Mouse (Mus musculus): ENCODE results near the gene Greb1. TPM values are rescaled to one million over a fixed set of nuclear protein-coding genes. Genes with fewer than 3 reads are reported as not detected.

The Greb1 gene
- polyA plus RNA-seq, 2 experiments = 0.41 to 1.1 TPM

DNA sequence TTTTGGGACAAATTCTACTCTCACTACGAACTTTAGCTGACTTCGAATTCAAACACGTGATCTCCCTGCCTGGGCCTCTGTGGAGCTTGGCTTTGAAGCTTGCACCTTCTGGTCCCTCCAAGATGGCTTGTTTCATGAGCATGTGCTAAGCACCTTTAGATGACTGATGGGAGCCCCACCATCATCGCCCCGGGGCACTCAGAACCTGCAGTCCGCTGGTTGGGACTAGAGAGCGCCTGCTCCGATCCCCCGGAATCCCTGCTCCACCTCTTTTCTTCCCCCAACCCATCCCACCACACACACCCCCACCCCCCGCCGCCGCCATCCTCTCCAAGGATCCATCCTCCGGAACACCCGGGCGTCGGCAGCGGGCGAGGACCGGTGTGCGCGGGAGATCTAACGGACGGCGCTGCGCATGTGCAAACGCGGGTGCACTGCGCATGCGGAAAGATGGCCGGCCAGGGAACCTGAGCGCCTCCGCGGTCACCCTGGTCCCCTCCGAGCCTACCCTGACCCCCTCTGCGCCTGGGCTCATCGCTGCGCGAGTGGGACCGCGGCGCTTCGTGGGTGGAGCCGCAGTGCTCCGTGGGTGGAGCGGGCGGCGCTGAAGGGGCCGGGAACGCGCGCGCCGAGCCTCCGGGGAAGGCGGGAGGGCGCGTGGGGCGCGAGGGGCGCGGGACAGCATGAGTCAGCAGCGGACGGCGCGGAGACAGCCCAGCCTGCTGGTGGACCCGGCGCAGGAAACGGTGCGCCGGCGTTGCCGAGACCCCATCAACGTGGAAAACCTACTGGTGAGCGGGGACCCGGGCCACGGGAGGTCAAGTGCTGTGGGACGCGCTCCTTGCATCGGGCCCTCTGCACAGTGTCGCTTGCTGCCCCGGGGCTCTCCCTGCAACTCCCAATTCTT is 10.1 kb upstream of the Greb1 start, which contains the start of gene E2f6:
TSS of gene E2f6 (plus strand) at position 439 of the 907 bp plus-strand sequence.
- H3K27ac ChIP-seq = no peak within 1 kb of the TSS
- H3K36me3 ChIP-seq (replicated peaks; ENCODE audit: control insufficient read depth, insufficient read depth, low read depth) = no peaks in the 10 kb centered on the region; the same call in 1 of the 2 replicates
- peak within 1 kb of the TSS; percentile 79 for H3K4me2 ChIP-seq (ENCODE audit: low read depth)
- H3K9me3 ChIP-seq (ENCODE audit: control insufficient read depth, low read length) = no peaks in the 10 kb centered on the region
- peak within 1 kb of the TSS; percentile 37 for H3K9ac ChIP-seq (replicated peaks)
- H3K4me1 ChIP-seq (replicated peaks; ENCODE audit: control insufficient read depth in 2 of 2, insufficient read depth in 2 of 2, low read length in 1 of 2) = peaks cover 3 to 10% of the 10 kb centered on the region in 2 experiments
- peak; percentile 83 for ATAC-seq (ENCODE audit: insufficient read depth)
- TF ChIP-seq CTCF (IDR thresholded peaks at IDR 0.05; ENCODE audit: low read depth) = no peak
- no peak for TF ChIP-seq EP300 (IDR thresholded peaks at IDR 0.05; ENCODE audit: low read depth)
- H3K4me3 ChIP-seq (ENCODE audit: insufficient read depth in 1 of 2, low read depth in 2 of 2, low read length in 2 of 2) = peak within 1 kb of the TSS; percentile 57 to 62
- DNase-seq (ENCODE audit: low read depth in 3 of 3, low spot score in 3 of 3) = peak; percentile 30 to 49 (median 43)
- 6% methylated on average over 81 of the region's 81 CpGs for WGBS (ENCODE audit: insufficient replicate concordance)
- peaks cover 15% of the 10 kb centered on the region for H3K27me3 ChIP-seq (ENCODE audit: control insufficient read depth, insufficient read depth, low read length)

DNA sequence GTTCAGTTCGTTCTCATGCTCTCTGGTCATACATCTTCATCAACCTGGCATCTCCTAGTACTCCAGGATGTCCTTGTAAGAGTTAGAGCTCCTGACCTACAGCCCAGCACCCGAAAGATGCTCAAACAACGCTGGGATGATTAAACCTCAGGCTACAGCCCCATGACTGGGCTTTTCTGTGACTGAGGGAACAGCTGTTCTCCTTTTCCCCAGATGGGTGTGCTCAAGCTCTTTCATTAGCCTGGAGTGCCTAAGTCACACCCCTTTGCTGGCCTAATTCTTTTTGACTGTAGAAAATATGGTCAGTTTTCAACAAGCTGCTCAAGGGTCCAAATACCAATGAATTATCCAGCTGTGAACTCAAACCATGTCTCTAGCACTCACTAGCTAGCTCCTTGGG is 7.4 kb upstream of the Greb1 start:
- Histone ChIP-seq H3K36me3 (replicated peaks; ENCODE audit: control insufficient read depth, insufficient read depth, low read depth) (no peaks in the 10 kb centered on the region), H3K9me3 (ENCODE audit: control insufficient read depth, low read length) (no peaks in the 10 kb centered on the region), H3K4me2 (ENCODE audit: low read depth) (no peak overlapping the region), H3K9ac (replicated peaks) (no peak overlapping the region), H3K4me3 (ENCODE audit: insufficient read depth in 1 of 2, low read depth in 2 of 2, low read length in 2 of 2) (no peak overlapping the region), H3K4me1 (replicated peaks; ENCODE audit: control insufficient read depth in 2 of 2, insufficient read depth in 2 of 2, low read length in 1 of 2) (peaks cover 3 to 10% of the 10 kb centered on the region in 2 experiments), H3K27me3 (ENCODE audit: control insufficient read depth, insufficient read depth, low read length) (peaks cover 15% of the 10 kb centered on the region), H3K27ac (no peak overlapping the region)
- WGBS (ENCODE audit: insufficient replicate concordance) = 24% methylated on average over 3 of the region's 3 CpGs
- no peak for DNase-seq (ENCODE audit: low read depth in 3 of 3, low spot score in 3 of 3)
- ATAC-seq (ENCODE audit: insufficient read depth) = no peak
- no peak for TF ChIP-seq EP300 (IDR thresholded peaks at IDR 0.05; ENCODE audit: low read depth)
- TF ChIP-seq CTCF (IDR thresholded peaks at IDR 0.05; ENCODE audit: low read depth) = peak; percentile 47

DNA sequence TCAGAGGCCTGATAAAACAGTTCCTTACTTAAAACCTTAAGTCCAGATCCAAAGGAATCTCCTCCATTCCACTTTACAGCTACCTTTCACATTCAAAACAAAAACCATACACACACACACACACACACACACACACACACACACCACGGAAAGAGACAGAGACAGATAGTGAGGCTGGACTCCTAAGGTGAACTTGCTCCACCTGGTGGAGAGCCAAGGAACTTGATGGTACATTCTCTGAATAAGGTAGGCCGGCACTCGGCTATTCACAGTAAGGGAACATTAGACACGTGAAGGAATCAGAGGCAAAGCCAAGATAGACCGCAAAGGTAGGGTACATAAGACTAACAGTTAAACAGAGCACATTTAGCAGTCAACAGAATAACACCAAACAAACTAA is 4.8 kb upstream of the Greb1 start:
- Histone ChIP-seq H3K9ac (replicated peaks) (no peak overlapping the region), H3K27ac (no peak overlapping the region), H3K4me3 (ENCODE audit: insufficient read depth in 1 of 2, low read depth in 2 of 2, low read length in 2 of 2) (no peak overlapping the region), H3K36me3 (replicated peaks; ENCODE audit: control insufficient read depth, insufficient read depth, low read depth) (no peaks in the 10 kb centered on the region), H3K9me3 (ENCODE audit: control insufficient read depth, low read length) (no peaks in the 10 kb centered on the region), H3K4me2 (ENCODE audit: low read depth) (no peak overlapping the region), H3K4me1 (replicated peaks; ENCODE audit: control insufficient read depth in 2 of 2, insufficient read depth in 2 of 2, low read length in 1 of 2) (peaks cover 0 to 2% of the 10 kb centered on the region in 2 experiments; a peak in 1 of 4 replicates), H3K27me3 (ENCODE audit: control insufficient read depth, insufficient read depth, low read length) (peaks cover 26% of the 10 kb centered on the region)
- peak; percentile 31 to 48 (median 32) for DNase-seq (ENCODE audit: low read depth in 3 of 3, low spot score in 3 of 3)
- peak; percentile 88 for TF ChIP-seq CTCF (IDR thresholded peaks at IDR 0.05; ENCODE audit: low read depth)
- no peak for TF ChIP-seq EP300 (IDR thresholded peaks at IDR 0.05; ENCODE audit: low read depth)
- ATAC-seq (ENCODE audit: insufficient read depth) = no peak
- 5% methylated on average over 5 of the region's 5 CpGs for WGBS (ENCODE audit: insufficient replicate concordance)

DNA sequence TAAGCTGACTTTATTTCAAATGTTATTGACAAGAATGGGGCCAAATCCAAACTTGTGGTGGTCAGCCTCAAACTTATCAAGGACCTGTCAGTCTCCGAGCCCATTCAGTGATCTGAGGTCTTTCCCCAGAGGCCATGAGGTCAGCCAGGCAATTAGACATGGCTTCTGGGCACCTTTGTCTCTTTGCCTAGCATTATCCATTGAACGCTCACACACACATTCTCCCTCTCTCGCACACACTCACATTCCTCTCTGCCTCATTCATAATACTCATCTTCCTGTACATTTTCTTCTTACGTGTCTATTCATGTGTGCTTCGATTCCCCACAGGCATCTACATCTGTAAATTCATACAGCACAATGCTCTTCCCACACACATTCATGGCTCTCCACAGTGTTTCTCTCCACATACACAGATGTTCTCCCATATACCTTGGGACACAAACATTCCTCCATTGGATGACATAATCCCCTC is 3.3 kb upstream of the Greb1 start:
- H3K27me3 ChIP-seq (ENCODE audit: control insufficient read depth, insufficient read depth, low read length) = peaks cover 27% of the 10 kb centered on the region
- H3K27ac ChIP-seq = no peak overlapping the region
- no peak overlapping the region for H3K4me3 ChIP-seq (ENCODE audit: insufficient read depth in 1 of 2, low read depth in 2 of 2, low read length in 2 of 2)
- no peaks in the 10 kb centered on the region for H3K36me3 ChIP-seq (replicated peaks; ENCODE audit: control insufficient read depth, insufficient read depth, low read depth)
- H3K4me1 ChIP-seq (replicated peaks; ENCODE audit: control insufficient read depth in 2 of 2, insufficient read depth in 2 of 2, low read length in 1 of 2) = no peaks in the 10 kb centered on the region; a peak in 1 of 4 replicates
- 64% methylated on average over 5 of the region's 5 CpGs for WGBS (ENCODE audit: insufficient replicate concordance)
- ATAC-seq (ENCODE audit: insufficient read depth) (no peak), DNase-seq (ENCODE audit: low read depth in 3 of 3, low spot score in 3 of 3) (no peak)
- H3K4me2 ChIP-seq (ENCODE audit: low read depth) = no peak overlapping the region
- no peak overlapping the region for H3K9ac ChIP-seq (replicated peaks)
- H3K9me3 ChIP-seq (ENCODE audit: control insufficient read depth, low read length) = no peaks in the 10 kb centered on the region
- no peak for TF ChIP-seq CTCF (IDR thresholded peaks at IDR 0.05; ENCODE audit: low read depth)

DNA sequence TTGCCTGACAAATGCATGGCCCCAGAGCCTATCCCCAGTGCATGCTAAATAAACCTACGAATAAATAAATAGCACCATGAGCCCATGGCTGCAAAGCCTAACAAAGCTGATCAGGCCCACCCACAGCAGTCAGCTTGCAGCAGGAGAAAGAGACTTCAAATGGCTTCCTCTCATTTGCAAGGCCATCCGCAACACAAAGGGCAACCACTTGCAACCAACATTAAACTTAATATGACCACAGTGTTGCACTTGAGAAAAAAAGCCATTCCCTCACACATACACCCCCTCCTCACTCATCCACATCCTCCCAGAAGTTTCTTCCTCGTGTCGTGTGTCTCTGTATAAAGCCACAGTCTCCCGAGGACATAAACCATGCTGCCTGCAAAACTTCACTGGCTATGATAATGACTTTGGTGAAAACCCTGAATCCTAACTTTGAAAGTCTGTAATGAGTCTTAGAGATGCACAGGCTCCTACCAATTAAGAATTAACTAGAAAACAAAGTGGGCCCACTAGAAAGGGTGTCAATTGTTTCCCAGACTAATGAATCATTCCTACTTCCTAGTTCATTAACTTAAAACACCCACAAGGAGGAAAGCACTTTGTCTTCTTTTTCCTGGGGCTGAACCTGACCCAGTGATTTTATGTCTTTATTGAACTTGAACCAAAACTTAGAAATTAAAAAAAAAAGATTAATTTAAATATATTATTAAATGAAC is 2.7 kb upstream of the Greb1 start:
- 36% methylated on average over 5 of the region's 5 CpGs for WGBS (ENCODE audit: insufficient replicate concordance)
- TF ChIP-seq EP300 (IDR thresholded peaks at IDR 0.05; ENCODE audit: low read depth) (no peak), CTCF (IDR thresholded peaks at IDR 0.05; ENCODE audit: low read depth) (no peak)
- H3K4me1 ChIP-seq (replicated peaks; ENCODE audit: control insufficient read depth in 2 of 2, insufficient read depth in 2 of 2, low read length in 1 of 2) = no peaks in the 10 kb centered on the region; a peak in 1 of 4 replicates
- no peak overlapping the region for H3K4me3 ChIP-seq (ENCODE audit: insufficient read depth in 1 of 2, low read depth in 2 of 2, low read length in 2 of 2)
- H3K27ac ChIP-seq = no peak overlapping the region
- H3K9me3 ChIP-seq (ENCODE audit: control insufficient read depth, low read length) = no peaks in the 10 kb centered on the region
- no peak overlapping the region for H3K9ac ChIP-seq (replicated peaks)
- H3K36me3 ChIP-seq (replicated peaks; ENCODE audit: control insufficient read depth, insufficient read depth, low read depth) = no peaks in the 10 kb centered on the region
- ATAC-seq (ENCODE audit: insufficient read depth) (no peak), DNase-seq (ENCODE audit: low read depth in 3 of 3, low spot score in 3 of 3) (no peak)
- peaks cover 24% of the 10 kb centered on the region for H3K27me3 ChIP-seq (ENCODE audit: control insufficient read depth, insufficient read depth, low read length)
- H3K4me2 ChIP-seq (ENCODE audit: low read depth) = no peak overlapping the region

Measured in liver, embryonic 14.5 days (tissue).